Mouse (Mus musculus) stomach, embryonic 16.5 days (tissue): ENCODE results near the gene Urad. TPM values are rescaled to one million over a fixed set of nuclear protein-coding genes. Genes with fewer than 3 reads are reported as not detected.

ENCODE experiments used
- ATAC-seq: fragments of 200-750 bp; cut with Nextera tagmentation; 2 replicates; pipeline ENCODE4 v1.8.0; 2017; ENCODE audit warnings: moderate number of reproducible peaks, moderate TSS enrichment; ENCODE audit not compliant: insufficient read depth, low FRiP score
- H3K27ac ChIP-seq: fragments of 300-500 bp; sonication (generic); 2 replicates; pipeline ENCODE4 v1.5.1; 2014; ENCODE audit warnings: low read length
- H3K27me3 ChIP-seq: fragments of 300-500 bp; sonication (generic); 2 replicates; pipeline ENCODE4 v1.6.1; 2014; ENCODE audit warnings: low read length, control low read depth, mixed read lengths; ENCODE audit not compliant: control insufficient read depth, insufficient read depth
- H3K36me3 ChIP-seq: fragments of 300-500 bp; sonication (generic); 2 replicates; pipeline ENCODE4 v1.6.1; 2014; ENCODE audit warnings: low read length; ENCODE audit not compliant: control insufficient read depth, insufficient read depth
- H3K4me1 ChIP-seq: fragments of 300-500 bp; sonication (generic); 2 replicates; pipeline ENCODE4 v1.6.1; 2014; ENCODE audit warnings: low read length, control low read depth, mixed read lengths; ENCODE audit not compliant: control insufficient read depth, insufficient read depth
- H3K4me2 ChIP-seq: fragments of 300-500 bp; sonication (generic); 2 replicates; pipeline ENCODE4 v1.6.1; 2014; ENCODE audit warnings: low read depth, low read length, mixed read lengths
- H3K4me3 ChIP-seq: fragments of 300-500 bp; sonication (generic); replicated peaks from 2 replicates; pipeline ENCODE4 v1.5.1; 2014; ENCODE audit warnings: mild to moderate bottlenecking, low read length
- H3K9ac ChIP-seq: fragments of 300-500 bp; sonication (generic); 2 replicates; pipeline ENCODE4 v1.6.1; 2014; ENCODE audit warnings: low read length
- H3K9me3 ChIP-seq: fragments of 300-500 bp; sonication (generic); replicated peaks from 2 replicates; pipeline ENCODE4 v1.6.1; 2016; ENCODE audit warnings: low read length, control low read depth; ENCODE audit not compliant: control insufficient read depth
- WGBS: fragments of 180-500 bp; shearing (Covaris S2); extraction: QIAGEN DNeasy Blood & Tissue Kit; methylation state at CpG from one replicate; pipeline ENCODE4 v1.1.7; 2014; 5-methylcytosine and 5-hydroxymethylcytosine counted together
- polyA plus RNA-seq: library from polyadenylated mRNA; unstranded; fragments of >200 nt; fragmentation: Nextera tagmentation; extraction: Ambion mirVana; gene quantifications from 2 replicates; pipeline ENCODE4 v1.2.1, GENCODE M21; 2015

Gene Urad
- polyA plus RNA-seq, 1 experiment from 2014 or later = not detected

- H3K27me3 ChIP-seq = peaks cover 87% of the 10 kb centered on the region
- no peak overlapping the region for H3K27ac ChIP-seq
- H3K4me1 ChIP-seq = no peaks in the 10 kb centered on the region
- WGBS = 3% methylated on average over 25 of the region's 25 CpGs
- no peak overlapping the region for H3K4me3 ChIP-seq
- ATAC-seq = no peak
- H3K9ac ChIP-seq = no peak overlapping the region
- H3K9me3 ChIP-seq = no peaks in the 10 kb centered on the region
- H3K36me3 ChIP-seq = no peaks in the 10 kb centered on the region
- H3K4me2 ChIP-seq = no peak overlapping the region
Observed at GRCm38 (mm10) chr5:147315432-147316075, 6.7 kb downstream of the Urad start.

GRCm38 (mm10) chr5:147314646-147315431 is 7.4 kb downstream of the Urad start:
- no peaks in the 10 kb centered on the region for H3K9me3 ChIP-seq
- 0 out of 2 replicates have a peak, but pooled peaks have one; percentile 27 for ATAC-seq
- H3K27ac ChIP-seq = no peak overlapping the region
- H3K4me1 ChIP-seq = no peaks in the 10 kb centered on the region
- no peaks in the 10 kb centered on the region for H3K36me3 ChIP-seq
- WGBS = 2% methylated on average over 39 of the region's 39 CpGs
- peaks cover 90% of the 10 kb centered on the region for H3K27me3 ChIP-seq
- 0 out of 2 replicates have a peak overlapping the region, but pooled peaks have one; percentile 5 for H3K9ac ChIP-seq
- no peak overlapping the region for H3K4me2 ChIP-seq
- H3K4me3 ChIP-seq = 0 out of 2 replicates have a peak overlapping the region, but pooled peaks have one; percentile 3

DNA sequence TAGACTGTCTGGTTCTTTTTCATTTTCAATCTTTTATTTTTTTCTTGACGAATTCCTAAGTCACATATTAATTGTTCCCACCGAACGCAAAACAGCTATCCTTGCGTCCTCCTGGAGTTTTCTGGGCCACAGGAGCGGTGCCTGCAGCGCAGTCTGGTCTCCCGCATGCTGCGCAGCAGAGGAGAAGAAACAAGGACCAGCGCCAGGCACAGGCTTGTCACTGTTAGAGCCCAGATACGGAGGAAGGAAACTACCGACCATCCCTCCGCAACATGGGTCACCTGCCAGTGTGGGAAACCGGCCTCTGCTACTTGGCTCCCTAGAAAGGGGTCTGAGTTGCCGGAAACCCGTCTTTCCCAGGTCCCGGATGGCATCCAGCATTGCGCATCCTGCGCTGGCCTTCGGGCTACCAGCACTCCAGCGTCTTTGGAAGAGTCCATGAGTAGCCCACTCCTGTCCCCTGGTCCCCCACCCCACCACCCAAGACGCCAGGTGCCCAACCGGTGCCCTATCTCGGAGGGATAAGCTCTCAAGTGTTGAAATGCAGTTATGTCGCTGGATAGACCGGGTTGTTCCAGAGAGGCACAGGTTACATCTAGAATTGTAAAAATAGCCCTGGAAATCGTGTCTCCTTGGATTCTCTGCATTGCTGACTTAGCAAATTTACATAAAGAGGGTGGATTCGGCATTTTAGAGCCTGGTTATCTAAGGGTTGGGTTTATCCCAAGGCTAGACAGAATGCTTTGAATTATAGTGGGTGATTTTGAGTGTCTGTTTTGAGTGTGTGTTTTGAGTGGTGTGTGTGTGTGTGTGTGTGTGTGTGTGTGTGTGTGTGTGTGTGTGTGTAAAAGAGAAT is 9.2 kb downstream of the Urad start:
- H3K36me3 ChIP-seq = no peaks in the 10 kb centered on the region
- no peak overlapping the region for H3K27ac ChIP-seq
- ATAC-seq = no peak
- no peaks in the 10 kb centered on the region for H3K9me3 ChIP-seq
- H3K4me1 ChIP-seq = no peaks in the 10 kb centered on the region
- no peak overlapping the region for H3K9ac ChIP-seq
- WGBS = 5% methylated on average over 27 of the region's 27 CpGs
- H3K4me3 ChIP-seq = no peak overlapping the region
- peaks cover 97% of the 10 kb centered on the region for H3K27me3 ChIP-seq
- H3K4me2 ChIP-seq = no peak overlapping the region

GRCm38 (mm10) chr5:147309786-147310185 is 12.5 kb downstream of the Urad start:
- ATAC-seq = no peak
- Histone ChIP-seq H3K4me3 (no peak overlapping the region), H3K4me2 (no peak overlapping the region), H3K9ac (no peak overlapping the region), H3K4me1 (no peaks in the 10 kb centered on the region; the same call in 1 of the 2 replicates), H3K9me3 (no peaks in the 10 kb centered on the region), H3K27ac (no peak overlapping the region), H3K27me3 (peaks cover 99% of the 10 kb centered on the region), H3K36me3 (no peaks in the 10 kb centered on the region)
- WGBS = 0% methylated on average over 2 of the region's 2 CpGs

DNA sequence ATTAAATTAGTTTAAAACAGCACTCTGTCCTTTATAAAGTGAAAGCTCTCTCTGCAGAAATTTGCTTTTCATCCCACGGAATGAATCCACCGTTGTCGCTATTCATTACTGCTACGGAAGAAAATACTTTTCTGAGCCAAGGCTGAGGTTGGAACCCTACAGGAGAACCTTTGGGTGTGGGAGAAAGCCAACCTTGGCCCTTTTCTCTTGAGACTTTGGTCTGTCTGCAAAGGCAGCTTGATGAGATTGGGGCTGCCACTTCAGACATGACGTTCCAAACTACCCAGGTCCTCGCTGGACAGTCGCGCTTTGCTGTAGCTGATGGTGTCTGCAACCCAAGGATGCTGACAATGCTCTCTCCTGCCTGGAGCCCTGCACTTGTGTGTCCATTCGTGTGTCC is 13.8 kb downstream of the Urad start:
- Histone ChIP-seq H3K9me3 (no peaks in the 10 kb centered on the region), H3K36me3 (no peaks in the 10 kb centered on the region), H3K9ac (no peak overlapping the region), H3K4me3 (no peak overlapping the region), H3K27me3 (peaks cover 99% of the 10 kb centered on the region), H3K4me1 (no peaks in the 10 kb centered on the region; the same call in 1 of the 2 replicates), H3K4me2 (no peak overlapping the region), H3K27ac (no peak overlapping the region)
- no peak for ATAC-seq
- WGBS = 14% methylated on average over 9 of the region's 9 CpGs

DNA sequence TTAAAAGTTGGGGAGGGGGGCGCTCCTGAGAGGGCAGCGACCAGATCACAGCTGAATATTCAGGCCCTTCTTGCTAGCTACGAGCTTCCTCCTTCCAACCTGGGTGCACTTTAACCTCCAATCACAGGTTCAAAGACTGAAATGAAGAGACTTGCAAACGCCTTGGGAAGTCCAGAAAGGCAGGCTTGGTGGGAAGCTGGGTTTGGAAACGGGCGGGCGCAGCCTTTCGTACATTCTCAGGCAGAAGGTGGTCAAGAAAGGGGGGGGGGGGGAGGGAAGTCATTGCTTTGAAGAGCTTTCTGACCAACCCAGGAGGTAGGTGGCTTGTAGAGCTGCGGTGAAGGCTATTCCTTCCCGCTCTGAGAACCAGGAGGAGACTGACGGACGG is 14.8 kb downstream of the Urad start:
- Histone ChIP-seq H3K36me3 (no peaks in the 10 kb centered on the region), H3K27ac (no peak overlapping the region), H3K4me2 (peak overlapping the region; percentile 12; the same call in 1 of the 2 replicates), H3K9ac (no peak overlapping the region), H3K4me1 (no peaks in the 10 kb centered on the region; the same call in 1 of the 2 replicates), H3K9me3 (no peaks in the 10 kb centered on the region), H3K27me3 (peaks cover 99% of the 10 kb centered on the region), H3K4me3 (peak overlapping the region; percentile 33; the same call in 1 of the 2 replicates)
- 0 out of 2 replicates have a peak, but pooled peaks have one; percentile 2 for ATAC-seq
- 4% methylated on average over 12 of the region's 12 CpGs for WGBS

GRCm38 (mm10) chr5:147306638-147307397 is 15.4 kb downstream of the Urad start, which contains the start of gene Cdx2:
Gene Cdx2 (minus strand): TSS chr5:147307270.
- Histone ChIP-seq H3K9me3 (no peaks in the 10 kb centered on the region), H3K27ac (peak within 1 kb of the TSS; percentile 27; the same call in 1 of the 2 replicates), H3K27me3 (peaks cover 99% of the 10 kb centered on the region), H3K9ac (peak within 1 kb of the TSS; percentile 23), H3K36me3 (no peaks in the 10 kb centered on the region), H3K4me2 (peak within 1 kb of the TSS; percentile 29), H3K4me1 (no peaks in the 10 kb centered on the region; the same call in 1 of the 2 replicates), H3K4me3 (peak within 1 kb of the TSS; percentile 33)
- WGBS = under 1% methylated on average over 63 of the region's 63 CpGs
- peak; percentile 72 for ATAC-seq
